Mouse (Mus musculus): ENCODE results near the gene Mrto4.

DNA sequence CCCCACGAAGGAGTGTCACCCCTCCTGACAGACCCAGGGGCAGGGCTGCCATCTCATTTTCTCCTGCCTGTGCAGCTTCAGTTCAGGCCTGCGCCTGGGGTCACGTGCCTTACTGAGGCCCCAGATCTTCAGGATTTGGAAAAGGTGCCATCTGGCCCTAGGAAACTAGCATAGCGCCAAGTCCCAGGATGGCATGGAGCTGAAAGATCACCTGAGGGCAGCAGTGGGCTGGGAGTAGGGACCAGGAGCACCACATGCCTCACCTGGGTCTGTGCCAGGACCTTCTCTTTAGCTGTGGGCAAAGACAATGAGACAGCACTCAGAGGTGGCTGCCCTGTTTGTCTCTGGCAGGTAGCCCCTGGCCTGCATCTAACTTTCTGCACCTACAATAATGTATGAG lies 54.8 kb downstream of the Mrto4 start:
- no peak for TF ChIP-seq EP300 (IDR thresholded peaks at IDR 0.05; ENCODE audit: low read depth)
- no peak for TF ChIP-seq CTCF (IDR thresholded peaks at IDR 0.05; ENCODE audit: low read depth)

Data from liver, embryonic 14.5 days (tissue).